Mouse (Mus musculus): Measurements from ENCODE around the gene Spast. TPM values are rescaled to one million over a fixed set of nuclear protein-coding genes. Genes with fewer than 3 reads are reported as not detected.

Gene Spast
- polyA plus RNA-seq, 1 experiment from 2014 or later = 17.0 TPM

DNA sequence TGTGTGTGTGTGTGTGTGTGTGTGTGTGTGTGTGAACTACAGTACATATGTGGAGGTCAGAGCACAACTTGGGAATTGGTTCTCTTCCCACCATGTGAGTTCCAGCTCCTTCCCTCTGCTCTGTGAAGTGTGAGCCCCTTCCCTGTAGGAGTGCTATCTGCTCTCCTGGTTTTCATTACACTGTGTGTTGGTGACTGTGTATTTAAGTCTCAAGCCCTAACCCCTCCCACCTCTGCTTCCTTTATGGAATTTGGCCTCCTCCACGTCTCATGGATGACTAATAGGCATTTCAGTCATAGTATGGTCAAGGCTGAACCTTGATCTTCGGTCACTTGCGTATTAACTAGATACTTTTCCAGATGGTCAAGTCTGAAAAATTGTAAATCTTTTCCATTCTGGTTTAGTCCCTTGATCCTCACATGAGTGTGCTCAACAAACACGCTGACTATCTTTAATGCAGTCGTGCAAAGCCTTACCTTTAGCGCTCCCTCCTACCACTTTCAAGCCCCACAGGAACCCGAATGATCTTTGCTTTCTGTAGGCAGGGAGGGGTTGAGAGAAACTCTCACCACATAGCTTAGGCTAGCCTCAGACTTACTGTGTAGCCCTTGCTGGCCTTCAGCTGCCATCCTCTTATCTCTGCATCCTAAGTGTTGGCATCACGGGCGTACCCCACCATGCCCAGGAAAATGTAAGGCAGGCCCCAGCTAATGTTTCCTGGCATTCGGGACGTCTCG, 63.9 kb downstream of the Spast start:
- Histone ChIP-seq H3K27ac (no peak overlapping the region), H3K9me3 (no peaks in the 10 kb centered on the region), H3K4me1 (no peaks in the 10 kb centered on the region), H3K9ac (no peak overlapping the region), H3K27me3 (no peaks in the 10 kb centered on the region), H3K4me3 (no peak overlapping the region), H3K4me2 (no peak overlapping the region), H3K36me3 (peaks cover 49% of the 10 kb centered on the region)
- no peak for ATAC-seq (ENCODE audit: insufficient number of reproducible peaks, low FRiP score, low TSS enrichment, low read depth)
- WGBS = 95% methylated on average over 12 of the region's 12 CpGs

GRCm38 (mm10) chr17:74406487-74406886, 67.7 kb downstream of the Spast start:
- peaks cover 70% of the 10 kb centered on the region for H3K36me3 ChIP-seq
- H3K4me2 ChIP-seq = no peak overlapping the region
- no peak overlapping the region for H3K4me3 ChIP-seq
- no peaks in the 10 kb centered on the region for H3K4me1 ChIP-seq
- WGBS = 91% methylated on average over 8 of the region's 8 CpGs
- H3K27me3 ChIP-seq = no peaks in the 10 kb centered on the region
- H3K9me3 ChIP-seq = no peaks in the 10 kb centered on the region
- H3K27ac ChIP-seq = no peak overlapping the region
- H3K9ac ChIP-seq = no peak overlapping the region
- ATAC-seq (ENCODE audit: insufficient number of reproducible peaks, low FRiP score, low TSS enrichment, low read depth) = no peak

DNA sequence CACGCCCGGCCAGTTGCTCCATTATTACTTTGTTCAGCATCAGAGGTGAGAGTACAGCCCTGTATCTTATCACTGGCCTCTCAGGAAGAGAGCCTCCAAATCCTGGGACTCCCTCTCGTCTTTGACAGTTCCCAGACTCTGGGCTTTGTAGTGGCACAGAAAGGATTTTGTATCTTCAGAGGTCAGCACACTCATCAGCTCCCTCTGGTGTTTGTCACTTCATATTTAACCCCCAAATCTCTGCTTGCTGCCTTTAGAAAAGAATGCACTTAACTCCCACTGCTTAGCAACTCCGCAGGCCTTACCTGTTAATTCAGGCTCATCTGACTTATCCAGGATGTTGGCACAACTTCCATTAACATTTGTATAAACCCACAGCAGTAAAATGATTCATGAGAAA, 70.9 kb downstream of the Spast start:
- H3K4me3 ChIP-seq = no peak overlapping the region
- peaks cover 73% of the 10 kb centered on the region for H3K36me3 ChIP-seq
- H3K9ac ChIP-seq = no peak overlapping the region
- no peaks in the 10 kb centered on the region for H3K9me3 ChIP-seq
- WGBS = 60% methylated on average over 4 of the region's 4 CpGs
- H3K4me2 ChIP-seq = no peak overlapping the region
- no peaks in the 10 kb centered on the region for H3K4me1 ChIP-seq
- H3K27me3 ChIP-seq = no peaks in the 10 kb centered on the region
- no peak overlapping the region for H3K27ac ChIP-seq
- ATAC-seq (ENCODE audit: insufficient number of reproducible peaks, low FRiP score, low TSS enrichment, low read depth) = no peak

GRCm38 (mm10) chr17:74413324-74413723, 74.5 kb downstream of the Spast start:
- H3K9ac ChIP-seq = no peak overlapping the region
- no peaks in the 10 kb centered on the region for H3K4me1 ChIP-seq
- H3K36me3 ChIP-seq = peaks cover 75% of the 10 kb centered on the region
- H3K27me3 ChIP-seq = no peaks in the 10 kb centered on the region
- 87% methylated on average over 8 of the region's 8 CpGs for WGBS
- no peak overlapping the region for H3K27ac ChIP-seq
- ATAC-seq (ENCODE audit: insufficient number of reproducible peaks, low FRiP score, low TSS enrichment, low read depth) = no peak
- no peak overlapping the region for H3K4me3 ChIP-seq
- no peaks in the 10 kb centered on the region for H3K9me3 ChIP-seq
- no peak overlapping the region for H3K4me2 ChIP-seq

GRCm38 (mm10) chr17:74414671-74415070, 75.9 kb downstream of the Spast start:
- Histone ChIP-seq H3K36me3 (peaks cover 78% of the 10 kb centered on the region), H3K27me3 (no peaks in the 10 kb centered on the region), H3K27ac (no peak overlapping the region), H3K9ac (no peak overlapping the region), H3K9me3 (no peaks in the 10 kb centered on the region), H3K4me2 (no peak overlapping the region), H3K4me3 (no peak overlapping the region), H3K4me1 (no peaks in the 10 kb centered on the region)
- ATAC-seq (ENCODE audit: insufficient number of reproducible peaks, low FRiP score, low TSS enrichment, low read depth) = no peak
- WGBS = 77% methylated on average over 1 of the region's 1 CpGs

- no peak overlapping the region for H3K4me3 ChIP-seq
- H3K36me3 ChIP-seq = peaks cover 73% of the 10 kb centered on the region
- WGBS = 85% methylated on average over 8 of the region's 8 CpGs
- no peak for ATAC-seq (ENCODE audit: insufficient number of reproducible peaks, low FRiP score, low TSS enrichment, low read depth)
- no peak overlapping the region for H3K27ac ChIP-seq
- H3K9ac ChIP-seq = no peak overlapping the region
- H3K9me3 ChIP-seq = no peaks in the 10 kb centered on the region
- H3K27me3 ChIP-seq = no peaks in the 10 kb centered on the region
- no peaks in the 10 kb centered on the region for H3K4me1 ChIP-seq
- H3K4me2 ChIP-seq = no peak overlapping the region
Observed at GRCm38 (mm10) chr17:74416841-74417360, 78.1 kb downstream of the Spast start.

DNA sequence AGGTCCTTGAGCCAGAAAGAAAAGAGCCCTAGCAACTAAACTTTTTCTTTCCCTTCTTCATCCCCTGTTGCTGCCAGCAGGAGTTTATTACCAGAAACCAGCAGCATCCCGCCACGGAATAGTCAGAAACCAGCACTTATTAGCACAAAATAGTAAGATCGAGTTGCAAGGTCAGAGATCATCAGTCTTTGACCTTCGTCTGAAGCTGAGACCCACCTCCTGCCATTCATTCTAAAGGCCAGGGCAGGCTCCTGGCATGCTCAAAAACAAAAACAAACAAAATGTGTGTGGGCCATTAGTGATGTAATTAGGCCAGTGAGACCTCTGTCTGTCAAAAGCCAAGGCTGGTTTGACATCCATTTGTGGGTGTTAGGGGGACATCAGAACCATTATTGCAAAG, 79.4 kb downstream of the Spast start:
- Histone ChIP-seq H3K4me1 (no peaks in the 10 kb centered on the region), H3K27ac (no peak overlapping the region), H3K4me3 (no peak overlapping the region), H3K4me2 (no peak overlapping the region), H3K9ac (no peak overlapping the region), H3K36me3 (peaks cover 66% of the 10 kb centered on the region), H3K27me3 (no peaks in the 10 kb centered on the region), H3K9me3 (no peaks in the 10 kb centered on the region)
- no peak for ATAC-seq (ENCODE audit: insufficient number of reproducible peaks, low FRiP score, low TSS enrichment, low read depth)
- WGBS = 54% methylated on average over 4 of the region's 4 CpGs

GRCm38 (mm10) chr17:74420656-74421055, 81.9 kb downstream of the Spast start:
- WGBS = 87% methylated on average over 2 of the region's 2 CpGs

GRCm38 (mm10) chr17:74424401-74425005, 85.7 kb downstream of the Spast start:
- ATAC-seq (ENCODE audit: insufficient number of reproducible peaks, low FRiP score, low TSS enrichment, low read depth) = no peak
- 91% methylated on average over 12 of the region's 12 CpGs for WGBS

More at GRCm38 (mm10) chr17:74420656-74421055, 81.9 kb downstream of the Spast start:
- H3K27ac ChIP-seq = no peak overlapping the region
- peaks cover 59% of the 10 kb centered on the region for H3K36me3 ChIP-seq
- H3K4me2 ChIP-seq = no peak overlapping the region
- no peaks in the 10 kb centered on the region for H3K4me1 ChIP-seq
- H3K4me3 ChIP-seq = no peak overlapping the region
- H3K27me3 ChIP-seq = no peaks in the 10 kb centered on the region
- ATAC-seq (ENCODE audit: insufficient number of reproducible peaks, low FRiP score, low TSS enrichment, low read depth) = no peak
- no peaks in the 10 kb centered on the region for H3K9me3 ChIP-seq
- H3K9ac ChIP-seq = no peak overlapping the region

DNA sequence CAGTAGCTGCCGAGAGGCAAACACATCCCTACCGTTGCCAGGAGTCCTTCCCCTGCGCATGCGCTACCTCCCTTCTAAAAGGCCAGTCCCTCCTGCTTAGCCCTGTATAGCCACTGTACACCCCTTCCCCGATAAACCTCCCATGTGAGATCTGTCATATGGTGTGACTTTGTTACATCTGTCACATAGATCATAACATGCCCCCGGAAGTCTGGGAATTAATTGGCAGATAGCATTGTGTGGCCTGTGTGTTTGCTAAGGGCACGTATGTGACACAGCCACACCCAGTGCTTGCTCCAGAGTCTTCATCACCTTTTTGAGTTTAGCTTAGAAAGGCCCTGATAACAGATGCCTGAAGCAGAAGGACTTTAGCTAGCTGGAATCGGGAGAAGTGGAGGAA, 91.3 kb downstream of the Spast start:
- no peak overlapping the region for H3K4me3 ChIP-seq
- no peak overlapping the region for H3K4me2 ChIP-seq
- H3K27ac ChIP-seq = no peak overlapping the region
- no peaks in the 10 kb centered on the region for H3K27me3 ChIP-seq
- H3K4me1 ChIP-seq = 0 out of 2 replicates have a peak, but pooled peaks cover 3% of the 10 kb centered on the region
- H3K9me3 ChIP-seq = no peaks in the 10 kb centered on the region
- H3K36me3 ChIP-seq = peaks cover 27% of the 10 kb centered on the region
- ATAC-seq (ENCODE audit: insufficient number of reproducible peaks, low FRiP score, low TSS enrichment, low read depth) = no peak
- H3K9ac ChIP-seq = no peak overlapping the region
- 83% methylated on average over 8 of the region's 8 CpGs for WGBS

More at GRCm38 (mm10) chr17:74424401-74425005, 85.7 kb downstream of the Spast start:
- Histone ChIP-seq H3K4me2 (no peak overlapping the region), H3K27me3 (no peaks in the 10 kb centered on the region), H3K9me3 (no peaks in the 10 kb centered on the region), H3K27ac (no peak overlapping the region), H3K9ac (no peak overlapping the region), H3K36me3 (peaks cover 59% of the 10 kb centered on the region), H3K4me1 (no peaks in the 10 kb centered on the region), H3K4me3 (no peak overlapping the region)

DNA sequence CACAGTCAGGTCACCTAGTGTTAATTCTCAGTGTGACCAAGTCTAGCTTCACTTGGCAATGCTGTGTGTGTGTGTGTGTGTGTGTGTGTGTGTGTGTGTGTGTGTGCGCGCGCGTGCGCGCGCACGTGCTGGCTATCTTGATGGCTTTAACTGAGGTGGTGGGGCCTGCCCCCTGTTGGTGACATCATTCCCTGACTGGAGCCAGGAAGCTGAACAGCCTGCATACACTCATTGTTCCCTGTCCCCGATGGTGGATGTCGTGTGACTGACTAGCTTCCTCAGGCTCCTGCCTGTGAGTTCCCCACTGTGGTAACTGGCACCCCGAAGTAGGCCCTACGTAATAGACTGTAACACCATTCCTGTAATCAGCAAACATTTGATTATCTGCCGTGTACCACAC, 92.7 kb downstream of the Spast start:
- 0 out of 2 replicates have a peak, but pooled peaks cover 3% of the 10 kb centered on the region for H3K4me1 ChIP-seq
- H3K4me2 ChIP-seq = no peak overlapping the region
- H3K36me3 ChIP-seq = peaks cover 20% of the 10 kb centered on the region
- no peak overlapping the region for H3K27ac ChIP-seq
- no peak overlapping the region for H3K4me3 ChIP-seq
- H3K9ac ChIP-seq = no peak overlapping the region
- WGBS = 79% methylated on average over 13 of the region's 13 CpGs
- ATAC-seq (ENCODE audit: insufficient number of reproducible peaks, low FRiP score, low TSS enrichment, low read depth) = no peak
- no peaks in the 10 kb centered on the region for H3K9me3 ChIP-seq
- no peaks in the 10 kb centered on the region for H3K27me3 ChIP-seq

GRCm38 (mm10) chr17:74432631-74433030, 93.8 kb downstream of the Spast start:
- Histone ChIP-seq H3K27me3 (no peaks in the 10 kb centered on the region), H3K9ac (no peak overlapping the region), H3K36me3 (peaks cover 11% of the 10 kb centered on the region), H3K27ac (no peak overlapping the region), H3K4me1 (0 out of 2 replicates have a peak, but pooled peaks cover 3% of the 10 kb centered on the region), H3K9me3 (no peaks in the 10 kb centered on the region), H3K4me3 (no peak overlapping the region), H3K4me2 (no peak overlapping the region)
- ATAC-seq (ENCODE audit: insufficient number of reproducible peaks, low FRiP score, low TSS enrichment, low read depth) = no peak
- 90% methylated on average over 5 of the region's 5 CpGs for WGBS
